Mouse (Mus musculus): ENCODE measurements at regions not wholly inside any gene's neighbourhood (a gene's known extent, or its start where the extent isn't known, plus 50 kb on each side); places are given as distances from the start of the nearest gene placed in this dataset.

DNA sequence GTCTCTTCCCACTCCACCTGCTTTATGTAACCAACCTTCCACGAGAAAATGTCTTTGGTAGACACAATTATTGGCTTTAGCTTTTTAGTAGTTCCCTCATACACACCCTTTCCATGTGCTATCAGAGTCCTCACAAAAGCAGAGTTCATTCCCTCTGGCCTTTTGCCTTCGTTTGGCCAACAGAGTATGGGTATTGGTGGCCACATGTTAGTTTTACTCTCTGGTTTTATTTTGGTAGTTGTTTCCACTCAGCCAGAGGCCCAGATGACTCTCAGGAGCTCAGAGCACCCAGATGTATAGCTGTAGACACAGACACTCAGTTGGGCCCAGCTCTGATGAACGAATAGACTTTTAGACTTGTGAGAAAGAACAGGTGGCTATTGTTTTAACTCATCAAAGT lies 286.4 kb downstream of the Pten start:
- TF ChIP-seq CTCF (IDR thresholded peaks at IDR 0.05; ENCODE audit: low read depth, low read length) (no peak), EP300 (IDR thresholded peaks at IDR 0.05; ENCODE audit: insufficient read depth, low read depth, low read length) (no peak)

Measured in ES-Bruce4 (cell line).